Mouse (Mus musculus) gastrocnemius, postnatal 10 days (tissue): Measurements from ENCODE around the gene Rnaseh2b. TPM values are rescaled to one million over a fixed set of nuclear protein-coding genes. Genes with fewer than 3 reads are reported as not detected.

Source experiments
- total RNA-seq, 2 experiments: library from RNA; stranded (reverse); gene quantifications; 2 replicates each; pipeline ENCODE4 v1.2.3; 2021

Gene Rnaseh2b
- total RNA-seq, 2 experiments from 2014 or later, result 8.8 to 11.7 TPM

Other genes starting within 250 kb of the Rnaseh2b start
- gene Dleu7, start 458 bp downstream of the Rnaseh2b start, total RNA-seq, result under 1 TPM; 0.31 to 0.45 TPM
- gene Gucy1b2, start 163.7 kb downstream of the Rnaseh2b start, total RNA-seq, result not detected